Mouse (Mus musculus): ENCODE results near the gene Cdsn. TPM values are rescaled to one million over a fixed set of nuclear protein-coding genes. Genes with fewer than 3 reads are reported as not detected.
A peak's percentile ranks its signal among the peaks of the same experiment; 100 is the strongest.

The Cdsn gene
- polyA plus RNA-seq, 1 experiment from 2014 or later = 0.08 TPM

GRCm38 (mm10) chr17:35571477-35571876 lies 19.5 kb downstream of the Cdsn start:
- no peak for ATAC-seq (ENCODE audit: low FRiP score)

GRCm38 (mm10) chr17:35578211-35578610 lies 26.3 kb downstream of the Cdsn start:
- DNase-seq (ENCODE audit: low spot score, missing footprints) = peak; percentile 99
- H3K27me3 ChIP-seq (ENCODE audit: control insufficient read depth, insufficient read depth, low read length) = 0 out of 2 replicates have a peak, but pooled peaks cover 2% of the 10 kb centered on the region
- H3K36me3 ChIP-seq (ENCODE audit: control insufficient read depth, insufficient read depth, low read length) = no peaks in the 10 kb centered on the region
- H3K4me3 ChIP-seq (ENCODE audit: low read depth, low read length) = no peak overlapping the region
- H3K4me2 ChIP-seq = no peak overlapping the region
- WGBS = 17% methylated on average over 6 of the region's 6 CpGs
- no peak overlapping the region for H3K27ac ChIP-seq (ENCODE audit: low read depth, low read length)
- no peak; the same call in 1 of the 2 replicates for ATAC-seq (ENCODE audit: low FRiP score)
- H3K9ac ChIP-seq (ENCODE audit: low read length) = no peak overlapping the region
- no peaks in the 10 kb centered on the region for H3K4me1 ChIP-seq (ENCODE audit: control insufficient read depth, insufficient read depth, low read length)
- H3K9me3 ChIP-seq (ENCODE audit: control insufficient read depth, low read length) = no peaks in the 10 kb centered on the region

More at GRCm38 (mm10) chr17:35571477-35571876, 19.5 kb downstream of the Cdsn start:
- H3K4me1 ChIP-seq (ENCODE audit: control insufficient read depth, insufficient read depth, low read length) = peaks cover 6% of the 10 kb centered on the region; the same call in 1 of the 2 replicates
- no peak overlapping the region for H3K4me3 ChIP-seq (ENCODE audit: low read depth, low read length)
- peaks cover 13% of the 10 kb centered on the region for H3K27me3 ChIP-seq (ENCODE audit: control insufficient read depth, insufficient read depth, low read length)
- H3K9ac ChIP-seq (ENCODE audit: low read length) = no peak overlapping the region
- WGBS = 95% methylated on average over 7 of the region's 7 CpGs
- H3K9me3 ChIP-seq (ENCODE audit: control insufficient read depth, low read length) = no peaks in the 10 kb centered on the region
- H3K27ac ChIP-seq (ENCODE audit: low read depth, low read length) = no peak overlapping the region
- H3K4me2 ChIP-seq = no peak overlapping the region
- DNase-seq (ENCODE audit: low spot score, missing footprints) = no peak
- H3K36me3 ChIP-seq (ENCODE audit: control insufficient read depth, insufficient read depth, low read length) = no peaks in the 10 kb centered on the region

GRCm38 (mm10) chr17:35582900-35583299 lies 31.0 kb downstream of the Cdsn start:
- 97% methylated on average over 1 of the region's 1 CpGs for WGBS
- Histone ChIP-seq H3K4me2 (no peak overlapping the region), H3K9me3 (ENCODE audit: control insufficient read depth, low read length) (no peaks in the 10 kb centered on the region), H3K9ac (ENCODE audit: low read length) (no peak overlapping the region), H3K4me1 (ENCODE audit: control insufficient read depth, insufficient read depth, low read length) (no peaks in the 10 kb centered on the region), H3K27ac (ENCODE audit: low read depth, low read length) (no peak overlapping the region), H3K27me3 (ENCODE audit: control insufficient read depth, insufficient read depth, low read length) (no peaks in the 10 kb centered on the region; the same call in 1 of the 2 replicates), H3K36me3 (ENCODE audit: control insufficient read depth, insufficient read depth, low read length) (no peaks in the 10 kb centered on the region), H3K4me3 (ENCODE audit: low read depth, low read length) (no peak overlapping the region)
- ATAC-seq (ENCODE audit: low FRiP score) (no peak), DNase-seq (ENCODE audit: low spot score, missing footprints) (no peak)

GRCm38 (mm10) chr17:35584330-35584937 lies 32.5 kb downstream of the Cdsn start:
- WGBS = 20% methylated on average over 16 of the region's 16 CpGs
- no peak overlapping the region for H3K27ac ChIP-seq (ENCODE audit: low read depth, low read length)
- no peak overlapping the region for H3K9ac ChIP-seq (ENCODE audit: low read length)
- DNase-seq (ENCODE audit: low spot score, missing footprints) (peak; percentile 97), ATAC-seq (ENCODE audit: low FRiP score) (0 out of 2 replicates have a peak, but pooled peaks have one; percentile 58)
- no peaks in the 10 kb centered on the region for H3K36me3 ChIP-seq (ENCODE audit: control insufficient read depth, insufficient read depth, low read length)
- H3K27me3 ChIP-seq (ENCODE audit: control insufficient read depth, insufficient read depth, low read length) = no peaks in the 10 kb centered on the region; the same call in 1 of the 2 replicates
- no peaks in the 10 kb centered on the region for H3K9me3 ChIP-seq (ENCODE audit: control insufficient read depth, low read length)
- H3K4me1 ChIP-seq (ENCODE audit: control insufficient read depth, insufficient read depth, low read length) = peaks cover 4% of the 10 kb centered on the region; the same call in 1 of the 2 replicates
- no peak overlapping the region for H3K4me3 ChIP-seq (ENCODE audit: low read depth, low read length)
- H3K4me2 ChIP-seq = no peak overlapping the region

- peaks cover 4% of the 10 kb centered on the region; the same call in 1 of the 2 replicates for H3K4me1 ChIP-seq (ENCODE audit: control insufficient read depth, insufficient read depth, low read length)
- H3K27ac ChIP-seq (ENCODE audit: low read depth, low read length) = no peak overlapping the region
- H3K4me3 ChIP-seq (ENCODE audit: low read depth, low read length) = no peak overlapping the region
- no peaks in the 10 kb centered on the region for H3K36me3 ChIP-seq (ENCODE audit: control insufficient read depth, insufficient read depth, low read length)
- H3K27me3 ChIP-seq (ENCODE audit: control insufficient read depth, insufficient read depth, low read length) = no peaks in the 10 kb centered on the region; the same call in 1 of the 2 replicates
- no peak overlapping the region for H3K9ac ChIP-seq (ENCODE audit: low read length)
- H3K4me2 ChIP-seq = no peak overlapping the region
- DNase-seq (ENCODE audit: low spot score, missing footprints) = no peak
- no peak for ATAC-seq (ENCODE audit: low FRiP score)
- H3K9me3 ChIP-seq (ENCODE audit: control insufficient read depth, low read length) = no peaks in the 10 kb centered on the region
- WGBS = 80% methylated on average over 1 of the region's 1 CpGs
Measured at GRCm38 (mm10) chr17:35587291-35587690, 35.4 kb downstream of the Cdsn start.

- no peak overlapping the region for H3K27ac ChIP-seq (ENCODE audit: low read depth, low read length)
- H3K9ac ChIP-seq (ENCODE audit: low read length) = no peak overlapping the region
- no peaks in the 10 kb centered on the region for H3K9me3 ChIP-seq (ENCODE audit: control insufficient read depth, low read length)
- no peaks in the 10 kb centered on the region; the same call in 1 of the 2 replicates for H3K27me3 ChIP-seq (ENCODE audit: control insufficient read depth, insufficient read depth, low read length)
- H3K4me2 ChIP-seq = no peak overlapping the region
- DNase-seq (ENCODE audit: low spot score, missing footprints) (peak; percentile 75), ATAC-seq (ENCODE audit: low FRiP score) (no peak)
- no peaks in the 10 kb centered on the region for H3K36me3 ChIP-seq (ENCODE audit: control insufficient read depth, insufficient read depth, low read length)
- WGBS = 5% methylated on average over 4 of the region's 4 CpGs
- no peak overlapping the region for H3K4me3 ChIP-seq (ENCODE audit: low read depth, low read length)
- peaks cover 4% of the 10 kb centered on the region; the same call in 1 of the 2 replicates for H3K4me1 ChIP-seq (ENCODE audit: control insufficient read depth, insufficient read depth, low read length)
Measured at GRCm38 (mm10) chr17:35588387-35588786, 36.5 kb downstream of the Cdsn start.

- H3K36me3 ChIP-seq (ENCODE audit: control insufficient read depth, insufficient read depth, low read length) = no peaks in the 10 kb centered on the region
- H3K4me1 ChIP-seq (ENCODE audit: control insufficient read depth, insufficient read depth, low read length) = peaks cover 4% of the 10 kb centered on the region; the same call in 1 of the 2 replicates
- WGBS = 62% methylated on average over 21 of the region's 21 CpGs
- ATAC-seq (ENCODE audit: low FRiP score) (0 out of 2 replicates have a peak, but pooled peaks have one; percentile 30), DNase-seq (ENCODE audit: low spot score, missing footprints) (peak; percentile 98)
- H3K27me3 ChIP-seq (ENCODE audit: control insufficient read depth, insufficient read depth, low read length) = no peaks in the 10 kb centered on the region
- H3K9me3 ChIP-seq (ENCODE audit: control insufficient read depth, low read length) = no peaks in the 10 kb centered on the region
- no peak overlapping the region for H3K4me3 ChIP-seq (ENCODE audit: low read depth, low read length)
- no peak overlapping the region for H3K4me2 ChIP-seq
- H3K27ac ChIP-seq (ENCODE audit: low read depth, low read length) = no peak overlapping the region
- H3K9ac ChIP-seq (ENCODE audit: low read length) = no peak overlapping the region
Measured at GRCm38 (mm10) chr17:35590410-35591218, 38.7 kb downstream of the Cdsn start.

- H3K9ac ChIP-seq (ENCODE audit: low read length) = no peak overlapping the region
- H3K4me1 ChIP-seq (ENCODE audit: control insufficient read depth, insufficient read depth, low read length) = peaks cover 4% of the 10 kb centered on the region; the same call in 1 of the 2 replicates
- ATAC-seq (ENCODE audit: low FRiP score) = no peak
- no peaks in the 10 kb centered on the region for H3K9me3 ChIP-seq (ENCODE audit: control insufficient read depth, low read length)
- 92% methylated on average over 7 of the region's 7 CpGs for WGBS
- H3K4me2 ChIP-seq = no peak overlapping the region
- DNase-seq (ENCODE audit: low spot score, missing footprints) = no peak
- H3K27me3 ChIP-seq (ENCODE audit: control insufficient read depth, insufficient read depth, low read length) = no peaks in the 10 kb centered on the region
- H3K4me3 ChIP-seq (ENCODE audit: low read depth, low read length) = no peak overlapping the region
- no peak overlapping the region for H3K27ac ChIP-seq (ENCODE audit: low read depth, low read length)
- H3K36me3 ChIP-seq (ENCODE audit: control insufficient read depth, insufficient read depth, low read length) = no peaks in the 10 kb centered on the region
Measured at GRCm38 (mm10) chr17:35591219-35591578, 39.3 kb downstream of the Cdsn start.

- no peak overlapping the region for H3K4me2 ChIP-seq
- no peak overlapping the region for H3K4me3 ChIP-seq (ENCODE audit: low read depth, low read length)
- H3K9ac ChIP-seq (ENCODE audit: low read length) = no peak overlapping the region
- peaks cover 4% of the 10 kb centered on the region; the same call in 1 of the 2 replicates for H3K4me1 ChIP-seq (ENCODE audit: control insufficient read depth, insufficient read depth, low read length)
- H3K27me3 ChIP-seq (ENCODE audit: control insufficient read depth, insufficient read depth, low read length) = no peaks in the 10 kb centered on the region
- no peaks in the 10 kb centered on the region for H3K36me3 ChIP-seq (ENCODE audit: control insufficient read depth, insufficient read depth, low read length)
- no peak overlapping the region for H3K27ac ChIP-seq (ENCODE audit: low read depth, low read length)
- no peaks in the 10 kb centered on the region for H3K9me3 ChIP-seq (ENCODE audit: control insufficient read depth, low read length)
- ATAC-seq (ENCODE audit: low FRiP score) (no peak), DNase-seq (ENCODE audit: low spot score, missing footprints) (no peak)
- 93% methylated on average over 15 of the region's 15 CpGs for WGBS
Measured at GRCm38 (mm10) chr17:35591731-35592130, 39.8 kb downstream of the Cdsn start.
